Mouse (Mus musculus) lung, postnatal 0 days (tissue): ENCODE results near the gene Gm43191. TPM values are rescaled to one million over a fixed set of nuclear protein-coding genes. Genes with fewer than 3 reads are reported as not detected.

Source experiments
- ATAC-seq: fragments of 200-750 bp; cut with Nextera tagmentation; 2 replicates; pipeline ENCODE4 v1.8.0; 2017; ENCODE audit warnings: moderate library complexity
- DNase-seq: peaks from one replicate; pipeline ENCODE4 v3.0.0-alpha.2; 2016; ENCODE audit warnings: low spot score
- H3K27ac ChIP-seq: fragments of 300-500 bp; sonication (generic); 2 replicates; pipeline ENCODE4 v1.5.1; 2014; ENCODE audit warnings: antibody characterized with exemption, mild to moderate bottlenecking, low read length, mixed read lengths
- H3K27me3 ChIP-seq: fragments of 300-500 bp; sonication (generic); replicated peaks from 2 replicates; pipeline ENCODE4 v1.6.1; 2014; ENCODE audit warnings: low read length, mixed read lengths; ENCODE audit not compliant: insufficient read depth
- H3K36me3 ChIP-seq: fragments of 300-500 bp; sonication (generic); 2 replicates; pipeline ENCODE4 v1.6.1; 2014; ENCODE audit warnings: low read length, mixed read lengths; ENCODE audit not compliant: insufficient read depth
- H3K4me1 ChIP-seq: fragments of 300-500 bp; sonication (generic); 2 replicates; pipeline ENCODE4 v1.6.1; 2014; ENCODE audit warnings: antibody characterized with exemption, low read depth, low read length, mixed read lengths; ENCODE audit not compliant: insufficient read depth
- H3K4me2 ChIP-seq: fragments of 300-500 bp; sonication (generic); replicated peaks from 2 replicates; pipeline ENCODE4 v1.6.1; 2014; ENCODE audit warnings: low read depth, mild to moderate bottlenecking, low read length, moderate library complexity, mixed read lengths
- H3K4me3 ChIP-seq: fragments of 300-500 bp; sonication (generic); 2 replicates; pipeline ENCODE4 v1.5.1; 2014; ENCODE audit warnings: low read depth, low read length
- H3K9ac ChIP-seq: fragments of 300-500 bp; sonication (generic); replicated peaks from 2 replicates; pipeline ENCODE4 v1.6.1; 2014; ENCODE audit warnings: low read depth, mild to moderate bottlenecking
- H3K9me3 ChIP-seq: fragments of 300-500 bp; sonication (generic); 2 replicates; pipeline ENCODE4 v1.6.1; 2016; ENCODE audit warnings: low read length, mixed read lengths
- CTCF ChIP-seq: IDR thresholded peaks from 2 replicates; pipeline ENCODE4 v1.5.1; 2016; ENCODE audit warnings: antibody characterized with exemption, mild to moderate bottlenecking
- EP300 ChIP-seq: IDR thresholded peaks from 2 replicates; pipeline ENCODE4 v1.6.1; 2016; ENCODE audit warnings: antibody characterized with exemption, mild to moderate bottlenecking, control low read depth
- WGBS: fragments of 180-500 bp; shearing (Covaris S2); extraction: QIAGEN DNeasy Blood & Tissue Kit; methylation state at CpG from one replicate; pipeline ENCODE4 v1.1.7; 2014; 5-methylcytosine and 5-hydroxymethylcytosine counted together
- polyA plus RNA-seq: library from polyadenylated mRNA; unstranded; fragments of >200 nt; fragmentation: Nextera tagmentation; extraction: Ambion mirVana; gene quantifications from 2 replicates; pipeline ENCODE4 v1.2.1, GENCODE M21; 2015

Gm43191 gene
- not detected in 2 replicates for polyA plus RNA-seq

DNA sequence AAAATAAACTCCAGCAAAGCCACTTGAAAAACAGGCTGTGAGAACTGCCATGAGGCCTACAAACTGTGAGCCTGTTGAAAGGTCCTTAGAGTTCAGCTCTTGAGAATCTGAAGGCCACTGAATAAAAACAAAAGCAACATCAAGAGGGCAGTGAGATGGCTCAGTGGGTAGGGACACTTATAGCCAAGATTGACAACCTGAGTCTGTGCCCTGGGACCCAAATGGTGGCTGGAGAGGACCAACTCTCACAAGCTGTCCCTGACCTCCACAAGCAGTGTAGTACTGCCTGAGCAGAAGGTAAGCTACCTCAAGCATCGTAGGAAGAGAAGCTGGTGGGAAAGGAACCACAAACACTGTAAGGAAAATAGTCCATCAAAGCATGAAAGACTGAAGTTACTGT is at the start of gene Gm43191:
TSS of gene Gm43191 (minus strand) at position 101 of the 400 bp plus-strand sequence.
- ATAC-seq (no peak), DNase-seq (no peak)
- no peaks in the 10 kb centered on the region for H3K4me1 ChIP-seq
- H3K4me2 ChIP-seq: no peak within 1 kb of the TSS
- 94% methylated on average over 1 of the region's 1 CpGs for WGBS
- TF ChIP-seq EP300 (no peak), CTCF (no peak)
- no peak within 1 kb of the TSS for H3K4me3 ChIP-seq
- H3K36me3 ChIP-seq: 0 out of 2 replicates have a peak, but pooled peaks cover 4% of the 10 kb centered on the region
- H3K9ac ChIP-seq: no peak within 1 kb of the TSS
- no peaks in the 10 kb centered on the region for H3K27me3 ChIP-seq
- H3K27ac ChIP-seq: no peak within 1 kb of the TSS
- H3K9me3 ChIP-seq: no peaks in the 10 kb centered on the region

DNA sequence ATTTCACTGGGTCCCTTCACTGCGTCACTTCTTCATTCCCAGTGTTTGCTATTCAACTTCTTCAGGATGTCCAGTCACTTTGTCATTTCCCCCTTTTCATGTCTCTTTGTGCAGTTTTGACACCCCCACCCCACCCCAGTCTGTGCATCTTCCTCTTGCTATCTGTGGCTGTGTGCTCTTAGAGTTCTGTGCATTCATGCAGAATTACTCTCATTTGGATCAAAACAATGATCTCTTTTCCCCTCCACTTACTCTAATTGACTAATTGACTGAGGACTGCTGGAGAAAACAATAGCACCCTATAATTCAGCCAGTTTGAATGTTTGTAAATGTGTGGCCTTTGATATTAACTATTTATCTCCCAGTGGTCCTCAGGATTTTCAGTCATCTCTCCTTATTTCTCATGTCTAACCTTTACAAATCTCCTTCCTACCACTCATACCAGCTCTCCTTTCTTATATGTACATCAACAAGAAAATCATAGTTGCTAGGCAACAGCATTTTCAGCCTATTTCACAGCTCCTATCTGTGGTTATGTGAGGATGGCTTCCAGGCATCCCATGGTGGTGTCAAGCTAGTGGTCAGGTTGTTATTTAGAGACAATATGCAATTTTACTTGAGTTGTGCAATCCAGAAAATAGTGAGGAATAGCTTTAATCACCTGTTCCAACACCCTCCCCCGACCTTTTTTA is 48.6 kb upstream of the Gm43191 start:
- DNase-seq (no peak), ATAC-seq (no peak)
- no peaks in the 10 kb centered on the region for H3K36me3 ChIP-seq
- H3K4me1 ChIP-seq: no peaks in the 10 kb centered on the region
- TF ChIP-seq EP300 (no peak), CTCF (no peak)
- no peaks in the 10 kb centered on the region for H3K27me3 ChIP-seq
- H3K9me3 ChIP-seq: no peaks in the 10 kb centered on the region
- H3K4me2 ChIP-seq: no peak overlapping the region
- no peak overlapping the region for H3K9ac ChIP-seq
- no peak overlapping the region for H3K27ac ChIP-seq
- WGBS: 50% methylated on average over 2 of the region's 2 CpGs
- H3K4me3 ChIP-seq: no peak overlapping the region

DNA sequence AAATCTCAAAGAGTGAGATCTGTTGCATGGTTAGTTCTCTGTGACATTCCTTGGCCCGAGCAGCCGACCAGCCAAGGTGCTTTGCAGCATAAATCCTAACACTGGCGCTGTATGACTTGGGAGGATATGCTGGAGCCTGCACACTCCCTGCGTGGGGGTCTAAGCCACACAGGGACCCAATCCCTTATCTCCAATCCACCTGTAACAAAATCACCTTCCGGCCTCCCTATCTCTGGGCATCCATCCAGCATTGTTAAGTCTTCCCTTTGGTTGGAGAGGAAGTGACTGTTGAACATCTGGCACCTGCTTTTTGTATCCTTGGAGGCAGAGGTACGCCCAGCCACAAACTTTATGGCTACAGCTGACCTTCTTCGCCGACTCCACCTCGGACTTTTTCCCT is 45.7 kb upstream of the Gm43191 start:
- H3K9ac ChIP-seq: no peak overlapping the region
- DNase-seq: no peak
- H3K27me3 ChIP-seq: no peaks in the 10 kb centered on the region
- no peaks in the 10 kb centered on the region for H3K4me1 ChIP-seq
- no peaks in the 10 kb centered on the region for H3K36me3 ChIP-seq
- H3K4me3 ChIP-seq: no peak overlapping the region
- no peaks in the 10 kb centered on the region for H3K9me3 ChIP-seq
- H3K27ac ChIP-seq: no peak overlapping the region
- WGBS: 35% methylated on average over 9 of the region's 9 CpGs
- no peak for TF ChIP-seq EP300
- TF ChIP-seq CTCF: no peak
- no peak overlapping the region for H3K4me2 ChIP-seq
- ATAC-seq: peak; percentile 16; the same call in 1 of the 2 replicates

DNA sequence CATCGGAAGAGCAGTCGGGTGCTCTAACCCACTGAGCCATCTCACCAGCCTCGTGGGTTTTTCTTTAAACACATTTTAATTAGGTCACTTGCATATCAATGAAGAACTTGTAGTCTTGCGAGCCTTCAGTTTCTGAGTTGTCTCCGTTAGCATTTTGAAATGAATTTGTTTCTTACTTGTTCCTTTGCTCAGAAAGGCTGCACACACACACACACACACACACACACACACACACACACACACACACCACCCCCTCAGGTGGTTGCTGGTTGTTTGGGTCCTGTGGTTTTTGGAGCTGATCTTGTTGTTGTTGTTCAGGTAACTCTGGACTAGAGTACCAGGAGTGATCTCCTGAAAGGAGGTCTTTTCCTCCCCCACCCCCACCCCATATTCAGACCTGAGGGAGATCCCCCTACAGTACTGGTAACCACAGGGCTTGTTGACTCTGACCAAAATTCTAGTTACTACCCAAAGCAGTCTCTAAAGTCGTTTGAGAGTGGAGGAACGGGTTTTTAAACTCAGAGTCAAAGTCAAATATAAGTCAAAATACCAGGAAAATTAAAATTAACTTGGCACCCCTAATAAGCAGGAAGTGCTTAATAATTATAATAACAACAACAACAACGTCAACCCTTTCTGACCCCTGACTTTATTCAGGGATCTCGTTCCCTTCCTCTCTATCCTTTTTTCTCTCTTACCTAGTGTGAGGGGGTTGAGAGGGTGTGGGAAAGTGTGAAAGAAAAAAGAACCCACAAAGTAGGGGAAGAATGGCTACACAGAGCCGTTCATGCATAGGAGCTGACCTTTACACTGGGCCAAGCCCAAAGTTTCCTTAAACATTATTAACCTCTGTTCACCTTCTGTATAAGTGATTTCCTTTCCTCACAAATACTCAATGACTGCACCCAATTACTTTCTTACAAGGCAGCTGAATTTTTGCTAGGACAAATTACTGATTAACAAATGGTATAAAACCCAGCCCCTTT is 42.7 kb upstream of the Gm43191 start:
- Histone ChIP-seq H3K4me3 (no peak overlapping the region), H3K9me3 (no peaks in the 10 kb centered on the region), H3K9ac (no peak overlapping the region), H3K27ac (no peak overlapping the region), H3K27me3 (no peaks in the 10 kb centered on the region), H3K36me3 (no peaks in the 10 kb centered on the region), H3K4me1 (no peaks in the 10 kb centered on the region), H3K4me2 (no peak overlapping the region)
- TF ChIP-seq EP300 (no peak), CTCF (no peak)
- no peak for ATAC-seq
- DNase-seq: no peak
- 52% methylated on average over 10 of the region's 10 CpGs for WGBS

DNA sequence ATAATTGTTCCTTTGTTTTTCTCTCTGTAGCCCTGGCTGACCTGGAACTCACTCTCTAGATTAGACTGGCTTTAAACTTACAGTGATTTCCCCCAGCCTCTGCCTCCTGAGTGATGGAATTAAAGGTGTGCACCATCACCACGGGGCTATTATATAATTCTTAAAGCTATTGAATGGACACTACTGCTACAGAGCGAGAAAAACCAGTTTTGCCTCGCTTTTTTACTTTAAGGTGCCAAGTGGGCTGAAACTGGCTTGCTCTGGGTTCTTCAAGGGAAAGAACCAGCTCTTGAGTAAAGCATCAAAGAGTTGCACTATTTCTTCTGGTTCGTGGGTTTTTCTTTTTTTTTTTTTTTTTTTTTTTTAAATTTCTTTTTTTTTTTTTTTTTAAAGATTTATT is 41.9 kb upstream of the Gm43191 start:
- Histone ChIP-seq H3K4me3 (no peak overlapping the region), H3K4me1 (no peaks in the 10 kb centered on the region), H3K9ac (no peak overlapping the region), H3K36me3 (no peaks in the 10 kb centered on the region), H3K4me2 (no peak overlapping the region), H3K27me3 (no peaks in the 10 kb centered on the region), H3K27ac (no peak overlapping the region), H3K9me3 (no peaks in the 10 kb centered on the region)
- DNase-seq (peak; percentile 60), ATAC-seq (peak; percentile 49; the same call in 1 of the 2 replicates)
- WGBS: 46% methylated on average over 4 of the region's 4 CpGs
- TF ChIP-seq EP300: no peak
- no peak for TF ChIP-seq CTCF

DNA sequence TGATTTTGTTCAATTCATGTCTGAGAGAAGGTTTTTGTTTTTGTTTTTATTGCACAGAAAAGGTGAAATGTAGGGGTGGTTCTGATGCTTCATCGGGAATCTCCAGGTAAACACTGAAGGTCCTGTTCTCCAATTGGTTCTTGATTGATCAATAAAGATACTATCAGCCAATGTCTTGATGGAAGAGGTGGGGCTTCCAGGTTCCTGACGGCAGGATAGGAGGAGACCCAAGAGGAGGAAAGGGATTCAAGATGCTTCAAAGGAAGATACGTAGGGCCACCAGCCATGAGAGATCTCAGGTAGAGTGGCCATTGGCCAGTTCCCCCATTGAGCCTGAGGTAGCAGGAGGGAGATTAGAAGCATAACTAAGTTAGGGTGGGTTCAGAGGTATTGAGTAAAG is 37.9 kb upstream of the Gm43191 start:
- WGBS: 59% methylated on average over 3 of the region's 3 CpGs
- Histone ChIP-seq H3K9ac (no peak overlapping the region), H3K27me3 (no peaks in the 10 kb centered on the region), H3K4me2 (no peak overlapping the region), H3K27ac (no peak overlapping the region), H3K36me3 (no peaks in the 10 kb centered on the region), H3K4me1 (no peaks in the 10 kb centered on the region), H3K4me3 (no peak overlapping the region), H3K9me3 (no peaks in the 10 kb centered on the region)
- DNase-seq (no peak), ATAC-seq (no peak)
- TF ChIP-seq CTCF (no peak), EP300 (no peak)
